8 mouse cellular contexts compared by ENCODE assay signal in the genomic region with DNA sequence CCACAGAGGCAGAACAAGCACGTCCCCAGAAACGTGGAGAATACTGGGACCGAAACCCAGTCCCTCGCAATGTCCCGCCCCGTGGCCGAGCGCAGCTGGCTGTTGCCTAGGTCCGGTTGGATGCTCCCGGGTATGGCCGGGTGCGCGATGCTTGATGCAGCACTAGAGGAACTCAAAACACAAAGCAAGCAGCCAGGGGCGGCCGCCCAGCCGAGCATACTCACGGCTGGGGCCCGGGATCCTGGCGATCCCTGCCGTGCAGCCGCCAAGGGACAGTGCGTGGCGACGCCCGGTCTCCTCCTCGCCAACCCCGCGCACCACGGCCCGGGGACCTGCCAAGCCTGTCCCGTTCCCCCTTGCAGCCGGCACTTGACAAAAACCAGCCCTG. TPM values are rescaled to one million over a fixed set of nuclear protein-coding genes. Genes with fewer than 3 reads are reported as not detected.
DNase-seq lines count a peak whose midpoint lies in the region; ATAC-seq and TF ChIP-seq lines count a peak whose summit lies in the region.

No protein-coding gene starts in this region.

- peak overlapping the region; percentile 88 for H3K4me2 ChIP-seq in forebrain, embryonic 15.5 days (replicated peaks)
- H3K4me2 ChIP-seq in hindbrain, postnatal 0 days (ENCODE audit: low read depth, low read length) = peak overlapping the region; percentile 94
- peak overlapping the region; percentile 91 for H3K4me2 ChIP-seq in liver, embryonic 13.5 days

- no peak for TF ChIP-seq CTCF in hindbrain, postnatal 0 days (IDR thresholded peaks at IDR 0.05; ENCODE audit: low read depth)

- peaks cover 6% of the 10 kb centered on the region; the same call in 1 of the 2 replicates for H3K4me1 ChIP-seq in heart, embryonic 10.5 days
- H3K4me1 ChIP-seq in forebrain, embryonic 15.5 days = peaks cover 18% of the 10 kb centered on the region
- 0 out of 2 replicates have a peak, but pooled peaks cover 3% of the 10 kb centered on the region for H3K4me1 ChIP-seq in hindbrain, postnatal 0 days (ENCODE audit: insufficient read depth, low read length)
- peaks cover 53% of the 10 kb centered on the region for H3K4me1 ChIP-seq in liver, embryonic 13.5 days (replicated peaks)

- H3K36me3 ChIP-seq in heart, embryonic 10.5 days = peaks cover 12% of the 10 kb centered on the region
- H3K36me3 ChIP-seq in forebrain, embryonic 15.5 days = peaks cover 14% of the 10 kb centered on the region
- no peaks in the 10 kb centered on the region for H3K36me3 ChIP-seq in hindbrain, postnatal 0 days (ENCODE audit: insufficient read depth, low read length)
- peaks cover 36% of the 10 kb centered on the region for H3K36me3 ChIP-seq in liver, embryonic 13.5 days

- H3K27ac ChIP-seq in heart, embryonic 10.5 days = peak overlapping the region; percentile 94
- peak overlapping the region; percentile 99 for H3K27ac ChIP-seq in forebrain, embryonic 15.5 days (replicated peaks)
- peak overlapping the region; percentile 87 for H3K27ac ChIP-seq in hindbrain, postnatal 0 days
- H3K27ac ChIP-seq in liver, embryonic 13.5 days = peak overlapping the region; percentile 98

- WGBS in heart, embryonic 10.5 days = 0% methylated on average over 32 of the region's 32 CpGs
- WGBS in forebrain, embryonic 15.5 days = 0% methylated on average over 32 of the region's 32 CpGs
- WGBS in hindbrain, postnatal 0 days = under 1% methylated on average over 30 of the region's 32 CpGs
- under 1% methylated on average over 32 of the region's 32 CpGs for WGBS in liver, embryonic 13.5 days (ENCODE audit: insufficient replicate concordance)

- H3K27me3 ChIP-seq in heart, embryonic 10.5 days (ENCODE audit: insufficient read depth, poor library complexity, severe bottlenecking) = no peaks in the 10 kb centered on the region
- no peaks in the 10 kb centered on the region for H3K27me3 ChIP-seq in forebrain, embryonic 15.5 days
- no peaks in the 10 kb centered on the region for H3K27me3 ChIP-seq in hindbrain, postnatal 0 days (ENCODE audit: insufficient read depth, low read length)
- no peaks in the 10 kb centered on the region for H3K27me3 ChIP-seq in liver, embryonic 13.5 days

- peak overlapping the region; percentile 91 for H3K9ac ChIP-seq in forebrain, embryonic 15.5 days (replicated peaks)
- peak overlapping the region; percentile 81 for H3K9ac ChIP-seq in hindbrain, postnatal 0 days (replicated peaks; ENCODE audit: low read length)
- peak overlapping the region; percentile 99 for H3K9ac ChIP-seq in liver, embryonic 13.5 days

- ATAC-seq in forebrain, embryonic 15.5 days (replicated peaks) = peak; percentile 51
- peak; percentile 50 for ATAC-seq in hindbrain, postnatal 0 days
- peak; percentile 66 for ATAC-seq in liver, embryonic 13.5 days (ENCODE audit: low read depth)

- peak overlapping the region; percentile 80 for H3K4me3 ChIP-seq in heart, embryonic 10.5 days
- H3K4me3 ChIP-seq in forebrain, embryonic 15.5 days = peak overlapping the region; percentile 58
- H3K4me3 ChIP-seq in hindbrain, postnatal 0 days (ENCODE audit: low read length) = peak overlapping the region; percentile 62
- peak overlapping the region; percentile 96 for H3K4me3 ChIP-seq in liver, embryonic 13.5 days (replicated peaks)

- peak; percentile 90 for DNase-seq in heart, embryonic 10.5 days (ENCODE audit: low spot score)
- DNase-seq in heart, adult 11 months = no peak
- DNase-seq in adrenal gland, postnatal 25 days = peak; percentile 68
- peak; percentile 75 for DNase-seq in hindbrain, postnatal 0 days (ENCODE audit: low spot score)
- DNase-seq in liver, embryonic 13.5 days = peak; percentile 65
- peak; percentile 19 for DNase-seq in naive thymus-derived CD4-positive, alpha-beta T cell, adult 2 months (ENCODE audit: low read depth)
- DNase-seq in testis, postnatal 10 days (ENCODE audit: low spot score) = peak; percentile 65

- H3K9me3 ChIP-seq in heart, embryonic 10.5 days = no peaks in the 10 kb centered on the region
- no peaks in the 10 kb centered on the region for H3K9me3 ChIP-seq in forebrain, embryonic 15.5 days
- H3K9me3 ChIP-seq in hindbrain, postnatal 0 days (ENCODE audit: low read length) = no peaks in the 10 kb centered on the region
- no peaks in the 10 kb centered on the region for H3K9me3 ChIP-seq in liver, embryonic 13.5 days (replicated peaks)

RNA-seq across cellular contexts. Expression of gene Cd24a, which starts 0.3 kb away (rescaled TPM):
- polyA plus RNA-seq in heart, embryonic 10.5 days (2016; fragmentation: Nextera tagmentation; extraction: Ambion mirVana) = 108 and 192 TPM in 2 replicates
- 24.7 and 26.6 TPM in 2 replicates for total RNA-seq in adrenal gland, postnatal 25 days (2021)
- 899 and 974 TPM in 2 replicates for polyA plus RNA-seq in forebrain, embryonic 15.5 days (2015; fragmentation: Nextera tagmentation; extraction: Ambion mirVana)
- 322 and 324 TPM in 2 replicates for total RNA-seq in hindbrain, postnatal 0 days (2014; rRNA removed)
- polyA plus RNA-seq in hindbrain, postnatal 0 days (2015; fragmentation: Nextera tagmentation; extraction: Ambion mirVana) = 258 and 286 TPM in 2 replicates
- polyA plus RNA-seq in liver, embryonic 13.5 days (2015; fragmentation: Nextera tagmentation; extraction: Ambion mirVana) = 899 and 1,125 TPM in 2 replicates

RNA-seq across cellular contexts. Expression of gene 1700021F05Rik, which starts 37.6 kb away (rescaled TPM):
- polyA plus RNA-seq in heart, embryonic 10.5 days (2016; fragmentation: Nextera tagmentation; extraction: Ambion mirVana) = 90.1 and 96.5 TPM in 2 replicates
- total RNA-seq in adrenal gland, postnatal 25 days (2021) = 74.7 and 90.2 TPM in 2 replicates
- 68.7 and 70.2 TPM in 2 replicates for polyA plus RNA-seq in forebrain, embryonic 15.5 days (2015; fragmentation: Nextera tagmentation; extraction: Ambion mirVana)
- 17.7 and 19.6 TPM in 2 replicates for total RNA-seq in hindbrain, postnatal 0 days (2014; rRNA removed)
- polyA plus RNA-seq in hindbrain, postnatal 0 days (2015; fragmentation: Nextera tagmentation; extraction: Ambion mirVana) = 77.1 and 80.3 TPM in 2 replicates
- 40.1 and 51.7 TPM in 2 replicates for polyA plus RNA-seq in liver, embryonic 13.5 days (2015; fragmentation: Nextera tagmentation; extraction: Ambion mirVana)

RNA-seq across cellular contexts. Expression of gene Gm9803, which starts 54.5 kb away (rescaled TPM):
- polyA plus RNA-seq in heart, embryonic 10.5 days (2016; fragmentation: Nextera tagmentation; extraction: Ambion mirVana) = 15.2 and 15.9 TPM in 2 replicates
- 16.5 and 34.2 TPM in 2 replicates for total RNA-seq in adrenal gland, postnatal 25 days (2021)
- polyA plus RNA-seq in forebrain, embryonic 15.5 days (2015; fragmentation: Nextera tagmentation; extraction: Ambion mirVana) = 14.6 and 20.4 TPM in 2 replicates
- 6.3 and 30.1 TPM in 2 replicates for total RNA-seq in hindbrain, postnatal 0 days (2014; rRNA removed)
- polyA plus RNA-seq in hindbrain, postnatal 0 days (2015; fragmentation: Nextera tagmentation; extraction: Ambion mirVana) = 18.1 and 18.9 TPM in 2 replicates
- 8.8 and 12.9 TPM in 2 replicates for polyA plus RNA-seq in liver, embryonic 13.5 days (2015; fragmentation: Nextera tagmentation; extraction: Ambion mirVana)
